Mouse (Mus musculus) neural tube, embryonic 11.5 days (tissue): ENCODE data around the gene Ddx6. TPM values are rescaled to one million over a fixed set of nuclear protein-coding genes. Genes with fewer than 3 reads are reported as not detected.
A peak's percentile ranks its signal among the peaks of the same experiment; 100 is the strongest.

ENCODE experiments used
- ATAC-seq: fragments of 200-750 bp; cut with Nextera tagmentation; 2 replicates; pipeline ENCODE4 v1.8.0; 2017; ENCODE audit warnings: moderate number of reproducible peaks, mild to moderate bottlenecking, moderate TSS enrichment, moderate library complexity; ENCODE audit not compliant: insufficient read depth, low FRiP score, low TSS enrichment
- DNase-seq: peaks from one replicate; pipeline ENCODE4 v3.0.0-alpha.2; 2015; ENCODE audit warnings: low spot score
- H3K27ac ChIP-seq: fragments of 300-500 bp; sonication (generic); 2 replicates; pipeline ENCODE4 v1.5.1; 2014; ENCODE audit warnings: low read depth, mild to moderate bottlenecking, low read length
- H3K27me3 ChIP-seq: fragments of 300-500 bp; sonication (generic); 2 replicates; pipeline ENCODE4 v1.6.1; 2014; ENCODE audit warnings: mild to moderate bottlenecking, low read length, mixed read lengths; ENCODE audit not compliant: control insufficient read depth, insufficient read depth
- H3K36me3 ChIP-seq: fragments of 300-500 bp; sonication (generic); 2 replicates; pipeline ENCODE4 v1.6.1; 2014; ENCODE audit warnings: mild to moderate bottlenecking, low read length, moderate library complexity, mixed read lengths; ENCODE audit not compliant: control insufficient read depth, insufficient read depth
- H3K4me1 ChIP-seq: fragments of 300-500 bp; sonication (generic); 2 replicates; pipeline ENCODE4 v1.6.1; 2014; ENCODE audit warnings: low read length, mixed read lengths; ENCODE audit not compliant: control insufficient read depth, insufficient read depth
- H3K4me2 ChIP-seq: fragments of 300-500 bp; sonication (generic); 2 replicates; pipeline ENCODE4 v1.6.1; 2014; ENCODE audit warnings: low read depth, mild to moderate bottlenecking, moderate library complexity
- H3K4me3 ChIP-seq: fragments of 300-500 bp; sonication (generic); 2 replicates; pipeline ENCODE4 v1.5.1; 2014; ENCODE audit warnings: low read depth, low read length
- H3K9ac ChIP-seq: fragments of 300-500 bp; sonication (generic); 2 replicates; pipeline ENCODE4 v1.6.1; 2014; ENCODE audit warnings: mild to moderate bottlenecking, low read length
- H3K9me3 ChIP-seq: fragments of 300-500 bp; sonication (generic); 2 replicates; pipeline ENCODE4 v1.6.1; 2016; ENCODE audit warnings: low read length; ENCODE audit not compliant: control insufficient read depth
- WGBS: fragments of 180-500 bp; shearing (Covaris S2); extraction: QIAGEN DNeasy Blood & Tissue Kit; methylation state at CpG from one replicate; pipeline ENCODE4 v1.1.7; 2014; 5-methylcytosine and 5-hydroxymethylcytosine counted together
- polyA plus RNA-seq: library from polyadenylated mRNA; unstranded; fragments of >200 nt; fragmentation: Nextera tagmentation; extraction: Ambion mirVana; gene quantifications from 2 replicates; pipeline ENCODE4 v1.2.1, GENCODE M21; 2014

The Ddx6 gene
- polyA plus RNA-seq, 1 experiment from 2014 or later = 11.9 TPM

GRCm38 (mm10) chr9:44598899-44599495 is 5.7 kb upstream of the Ddx6 start:
- Histone ChIP-seq H3K27me3 (no peaks in the 10 kb centered on the region), H3K36me3 (no peaks in the 10 kb centered on the region), H3K9me3 (no peaks in the 10 kb centered on the region), H3K9ac (peak overlapping the region; percentile 39; the same call in 1 of the 2 replicates), H3K27ac (peak overlapping the region; percentile 53), H3K4me1 (peaks cover 11% of the 10 kb centered on the region), H3K4me2 (peak overlapping the region; percentile 35), H3K4me3 (no peak overlapping the region)
- DNase-seq (peak; percentile 71), ATAC-seq (no peak)
- 1% methylated on average over 18 of the region's 18 CpGs for WGBS

DNA sequence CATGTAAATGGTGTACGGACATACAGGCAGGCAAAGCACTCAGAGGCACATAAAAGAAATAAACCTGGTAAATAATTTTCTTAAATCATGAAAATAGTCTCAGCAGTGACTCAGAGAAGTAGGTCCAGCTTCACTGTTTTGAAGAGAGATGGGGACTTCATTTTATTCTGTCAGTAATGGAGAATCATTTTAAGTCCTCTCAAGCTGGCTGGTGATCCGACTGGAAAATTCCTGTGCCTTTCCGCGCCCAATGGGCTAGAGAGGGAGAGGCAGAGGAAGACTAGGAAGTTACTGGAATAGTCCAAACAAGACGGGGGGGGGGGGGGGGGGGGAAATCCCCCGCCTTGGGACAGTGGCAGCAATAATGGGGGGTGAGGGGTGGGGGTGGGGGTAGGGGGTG is 5.1 kb upstream of the Ddx6 start:
- Histone ChIP-seq H3K27ac (peak overlapping the region; percentile 53; the same call in 1 of the 2 replicates), H3K4me2 (no peak overlapping the region; the same call in 1 of the 2 replicates), H3K4me3 (no peak overlapping the region), H3K36me3 (no peaks in the 10 kb centered on the region), H3K4me1 (peaks cover 11% of the 10 kb centered on the region), H3K9me3 (no peaks in the 10 kb centered on the region), H3K9ac (no peak overlapping the region), H3K27me3 (no peaks in the 10 kb centered on the region)
- 23% methylated on average over 6 of the region's 6 CpGs for WGBS
- ATAC-seq (no peak), DNase-seq (no peak)

DNA sequence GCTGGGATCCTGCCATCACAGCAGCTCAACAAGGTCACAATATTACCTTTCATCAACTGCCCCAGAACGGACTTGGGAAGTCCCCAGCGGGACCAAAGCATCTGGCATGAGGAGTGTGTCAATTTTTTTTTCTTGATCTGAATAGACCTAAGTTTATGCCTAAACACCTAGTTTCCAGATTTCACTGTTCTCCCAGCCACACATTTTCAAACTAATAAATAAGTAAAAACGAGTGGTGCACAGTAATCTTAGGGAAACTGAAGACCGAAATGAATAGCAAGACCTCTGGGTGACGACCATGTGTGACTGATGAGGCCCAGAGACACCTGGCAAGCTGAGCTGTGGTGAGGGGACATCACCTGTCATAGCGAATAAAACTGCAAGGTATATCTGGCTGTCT is 3.9 kb upstream of the Ddx6 start:
- H3K4me1 ChIP-seq = peaks cover 11% of the 10 kb centered on the region
- no peaks in the 10 kb centered on the region for H3K9me3 ChIP-seq
- no peak overlapping the region for H3K4me2 ChIP-seq
- H3K4me3 ChIP-seq = no peak overlapping the region
- H3K27me3 ChIP-seq = no peaks in the 10 kb centered on the region
- H3K9ac ChIP-seq = no peak overlapping the region
- H3K36me3 ChIP-seq = no peaks in the 10 kb centered on the region
- 83% methylated on average over 6 of the region's 6 CpGs for WGBS
- DNase-seq (no peak), ATAC-seq (no peak)
- H3K27ac ChIP-seq = no peak overlapping the region

DNA sequence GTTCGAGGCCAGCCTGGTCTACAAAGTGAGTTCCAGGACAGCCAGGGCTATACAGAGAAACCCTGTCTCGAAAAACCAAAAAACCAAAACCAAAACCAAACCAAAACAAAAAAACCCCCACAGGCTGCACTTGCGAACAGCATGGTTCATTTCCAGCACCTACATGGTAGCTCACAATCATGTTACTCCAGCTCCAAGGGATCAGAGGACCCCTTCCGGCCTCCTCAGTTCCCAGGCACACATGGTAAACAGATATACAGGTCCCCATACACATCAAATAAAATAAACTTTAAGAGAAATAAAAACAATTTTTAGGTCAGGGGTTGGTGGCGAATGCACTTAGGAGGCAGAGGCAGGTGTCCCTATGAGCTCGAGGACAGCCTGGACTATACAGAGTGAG is 1.9 kb upstream of the Ddx6 start:
- H3K27me3 ChIP-seq = no peaks in the 10 kb centered on the region
- 68% methylated on average over 6 of the region's 6 CpGs for WGBS
- peak overlapping the region; percentile 83 for H3K4me2 ChIP-seq
- H3K9ac ChIP-seq = peak overlapping the region; percentile 100; the same call in 1 of the 2 replicates
- H3K27ac ChIP-seq = no peak overlapping the region
- peaks cover 11% of the 10 kb centered on the region for H3K4me1 ChIP-seq
- no peak for ATAC-seq
- peak overlapping the region; percentile 100; the same call in 1 of the 2 replicates for H3K4me3 ChIP-seq
- peaks cover 2% of the 10 kb centered on the region; the same call in 1 of the 2 replicates for H3K36me3 ChIP-seq
- no peak for DNase-seq
- H3K9me3 ChIP-seq = no peaks in the 10 kb centered on the region

DNA sequence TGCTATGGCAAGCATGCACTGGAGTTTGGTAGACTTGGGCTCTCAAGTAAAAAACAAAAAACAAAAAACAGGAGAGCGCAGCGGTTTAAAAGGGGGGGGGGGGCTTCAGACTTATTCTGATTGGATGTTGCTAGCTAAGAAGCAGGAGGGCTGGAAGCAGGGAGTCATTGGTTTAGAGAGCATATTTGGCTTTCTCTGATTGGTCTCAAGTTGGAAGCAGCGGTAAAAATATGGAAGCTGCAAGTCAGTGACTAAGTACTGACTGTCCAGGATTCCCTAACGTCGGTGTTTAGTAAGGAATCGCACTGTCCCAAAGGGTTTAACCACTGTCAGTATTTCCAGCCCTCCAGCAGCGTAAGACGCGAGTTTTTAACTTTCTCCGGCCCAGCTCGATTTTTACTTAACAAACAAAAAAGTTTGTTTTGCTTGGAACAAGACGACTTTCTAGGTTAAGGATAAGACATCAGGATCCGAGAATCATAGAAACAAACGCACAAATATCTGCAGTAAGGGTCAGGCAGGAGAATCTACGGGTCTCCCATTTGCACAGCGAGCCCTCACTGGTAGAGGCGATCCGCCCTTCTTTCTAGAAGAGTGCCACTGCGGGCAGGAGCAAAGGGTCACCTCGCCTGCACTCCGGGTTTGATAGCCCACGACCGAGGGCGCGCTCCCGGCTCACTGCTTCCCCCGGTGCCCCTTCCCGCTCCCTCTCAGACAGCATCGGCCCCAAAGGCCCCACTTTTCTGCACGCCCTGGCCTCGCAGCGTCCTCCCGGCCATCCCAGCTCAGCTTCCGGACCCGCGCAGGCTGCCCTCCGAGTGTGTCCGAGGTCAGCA is 1.0 kb upstream of the Ddx6 start:
- peaks cover 18% of the 10 kb centered on the region for H3K4me1 ChIP-seq
- under 1% methylated on average over 38 of the region's 38 CpGs for WGBS
- peak; percentile 61 for ATAC-seq

GRCm38 (mm10) chr9:44604290-44604778 is 358 bp upstream of the Ddx6 start:
- under 1% methylated on average over 56 of the region's 65 CpGs for WGBS
- Histone ChIP-seq H3K4me1 (peaks cover 14% of the 10 kb centered on the region), H3K27me3 (no peaks in the 10 kb centered on the region), H3K4me3 (peak overlapping the region; percentile 100), H3K36me3 (peaks cover 5% of the 10 kb centered on the region), H3K27ac (peak overlapping the region; percentile 99), H3K9me3 (no peaks in the 10 kb centered on the region), H3K4me2 (peak overlapping the region; percentile 83), H3K9ac (peak overlapping the region; percentile 100)
- ATAC-seq (peak; percentile 69; the same call in 1 of the 2 replicates), DNase-seq (peak; percentile 86)

More for the DNA sequence above, 1.0 kb upstream of the Ddx6 start:
- Histone ChIP-seq H3K27ac (peak overlapping the region; percentile 99), H3K4me3 (peak overlapping the region; percentile 100), H3K27me3 (no peaks in the 10 kb centered on the region), H3K9me3 (no peaks in the 10 kb centered on the region), H3K36me3 (peaks cover 4% of the 10 kb centered on the region), H3K4me2 (peak overlapping the region; percentile 83), H3K9ac (peak overlapping the region; percentile 100)
- peak; percentile 63 for DNase-seq

DNA sequence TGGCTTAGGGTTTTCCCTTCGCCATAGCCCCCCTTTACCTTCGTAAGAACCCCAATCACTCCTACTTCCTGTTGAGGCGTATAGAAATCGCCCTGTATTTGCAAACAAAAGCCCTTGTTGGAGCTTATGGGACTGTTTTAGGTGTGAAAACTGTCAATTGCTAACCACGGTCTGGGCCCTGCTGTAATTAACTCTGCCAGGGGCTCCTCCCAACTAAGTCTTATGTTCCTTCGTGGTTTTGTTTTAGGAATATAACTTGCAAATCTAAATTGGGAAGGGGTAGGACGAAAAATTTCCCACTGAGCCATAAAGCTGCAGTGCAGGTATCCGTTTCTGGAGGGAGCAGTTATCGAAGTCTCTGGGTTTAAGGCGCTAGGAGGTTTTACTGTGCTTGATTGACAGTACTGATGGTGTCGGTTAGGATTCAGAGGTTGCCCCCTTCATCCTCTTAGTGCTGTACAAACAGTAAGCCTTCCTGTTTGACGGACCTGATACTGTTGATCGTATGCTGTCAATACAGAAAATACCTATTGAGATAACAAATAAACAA is 999 bp downstream of the Ddx6 start:
- peak overlapping the region; percentile 68 for H3K4me2 ChIP-seq
- no peaks in the 10 kb centered on the region for H3K9me3 ChIP-seq

DNA sequence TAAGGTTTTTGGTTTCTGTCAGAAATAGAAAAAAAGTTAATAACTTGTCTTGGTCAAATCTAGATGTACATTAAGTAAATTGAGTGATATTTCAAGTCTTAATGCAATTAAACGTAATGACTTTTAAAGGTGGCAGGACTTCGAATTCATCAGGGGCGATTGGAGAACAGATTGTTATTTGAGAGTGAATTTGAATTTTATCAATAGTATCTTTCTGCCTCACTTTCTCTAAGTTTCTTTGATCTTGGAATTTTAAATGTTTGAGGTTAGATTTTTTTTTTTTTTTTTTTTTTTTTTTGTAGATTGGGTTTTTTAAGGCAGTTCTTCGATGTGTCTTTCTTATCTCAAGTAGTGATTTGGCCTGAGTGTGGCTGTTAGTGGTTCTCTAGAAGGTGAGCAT is 2.0 kb downstream of the Ddx6 start:
- no peaks in the 10 kb centered on the region for H3K27me3 ChIP-seq
- ATAC-seq (no peak), DNase-seq (no peak)
- H3K4me3 ChIP-seq = peak overlapping the region; percentile 100; the same call in 1 of the 2 replicates
- H3K36me3 ChIP-seq = peaks cover 11% of the 10 kb centered on the region
- H3K9ac ChIP-seq = no peak overlapping the region
- H3K27ac ChIP-seq = no peak overlapping the region
- 84% methylated on average over 4 of the region's 4 CpGs for WGBS
- peak overlapping the region; percentile 68 for H3K4me2 ChIP-seq
- H3K9me3 ChIP-seq = no peaks in the 10 kb centered on the region
- peaks cover 11% of the 10 kb centered on the region; the same call in 1 of the 2 replicates for H3K4me1 ChIP-seq

More for the DNA sequence above, 999 bp downstream of the Ddx6 start:
- Histone ChIP-seq H3K36me3 (peaks cover 10% of the 10 kb centered on the region), H3K4me3 (peak overlapping the region; percentile 100), H3K27ac (peak overlapping the region; percentile 99), H3K4me1 (peaks cover 11% of the 10 kb centered on the region; the same call in 1 of the 2 replicates), H3K9ac (peak overlapping the region; percentile 100), H3K27me3 (no peaks in the 10 kb centered on the region)
- ATAC-seq (no peak), DNase-seq (no peak)
- WGBS = 1% methylated on average over 13 of the region's 13 CpGs
